Mouse (Mus musculus) heart, adult 11 months (tissue): ENCODE measurements around the gene Gjb4.

Experiments used
- DNase-seq: peaks from one replicate; pipeline ENCODE4 v3.0.0; 2022

Gjb4 gene

GRCm38 (mm10) chr4:127349560-127350300 is 4.2 kb downstream of the Gjb4 start:
- no peak for DNase-seq

GRCm38 (mm10) chr4:127345000-127345399 is 8.9 kb downstream of the Gjb4 start:
- DNase-seq = no peak

GRCm38 (mm10) chr4:127341372-127341771 is 12.5 kb downstream of the Gjb4 start:
- DNase-seq = no peak

- no peak for DNase-seq
Measured at GRCm38 (mm10) chr4:127337668-127338067, 16.2 kb downstream of the Gjb4 start.

GRCm38 (mm10) chr4:127334870-127335504 is 18.9 kb downstream of the Gjb4 start:
- peak; percentile 84 for DNase-seq

GRCm38 (mm10) chr4:127331171-127331570 is 22.7 kb downstream of the Gjb4 start:
- no peak for DNase-seq

- DNase-seq = peak; percentile 85
Measured at GRCm38 (mm10) chr4:127330181-127331100, 23.4 kb downstream of the Gjb4 start, which contains the start of gene Gjb3. Gene Gjb3, minus strand, starts transcription at chr4:127330844.

GRCm38 (mm10) chr4:127329751-127330150 is 24.1 kb downstream of the Gjb4 start:
- DNase-seq = no peak

- DNase-seq = no peak
Measured at GRCm38 (mm10) chr4:127329046-127329445, 24.8 kb downstream of the Gjb4 start.

- DNase-seq = no peak
Measured at GRCm38 (mm10) chr4:127328378-127328777, 25.5 kb downstream of the Gjb4 start.

- no peak for DNase-seq
Measured at GRCm38 (mm10) chr4:127327749-127328148, 26.1 kb downstream of the Gjb4 start.

- no peak for DNase-seq
Measured at GRCm38 (mm10) chr4:127327258-127327657, 26.6 kb downstream of the Gjb4 start.

GRCm38 (mm10) chr4:127325276-127325675 is 28.6 kb downstream of the Gjb4 start:
- DNase-seq = no peak

GRCm38 (mm10) chr4:127324759-127325158 is 29.1 kb downstream of the Gjb4 start:
- DNase-seq = peak; percentile 92

GRCm38 (mm10) chr4:127324296-127324695 is 29.6 kb downstream of the Gjb4 start:
- DNase-seq = no peak

- DNase-seq = no peak
Measured at GRCm38 (mm10) chr4:127323651-127324050, 30.2 kb downstream of the Gjb4 start.

GRCm38 (mm10) chr4:127319613-127320012 is 34.3 kb downstream of the Gjb4 start:
- peak; percentile 95 for DNase-seq

GRCm38 (mm10) chr4:127317143-127317542 is 36.7 kb downstream of the Gjb4 start:
- DNase-seq = no peak

GRCm38 (mm10) chr4:127315753-127316152 is 38.1 kb downstream of the Gjb4 start:
- peak; percentile 97 for DNase-seq

GRCm38 (mm10) chr4:127314585-127314984 is 39.3 kb downstream of the Gjb4 start:
- peak; percentile 90 for DNase-seq

- DNase-seq = peak; percentile 99
Measured at GRCm38 (mm10) chr4:127313861-127314260, 40.0 kb downstream of the Gjb4 start, which contains the start of gene Gja4. Gene Gja4, minus strand, starts transcription at chr4:127314039.

GRCm38 (mm10) chr4:127312349-127312748 is 41.5 kb downstream of the Gjb4 start:
- peak; percentile 91 for DNase-seq

GRCm38 (mm10) chr4:127311561-127311960 is 42.3 kb downstream of the Gjb4 start:
- DNase-seq = no peak
